Mouse (Mus musculus) embryonic facial prominence, embryonic 14.5 days (tissue): ENCODE data around the gene Wapl. TPM values are rescaled to one million over a fixed set of nuclear protein-coding genes. Genes with fewer than 3 reads are reported as not detected.

Experiments
- ATAC-seq: fragments of 200-750 bp; cut with Nextera tagmentation; 2 replicates; pipeline ENCODE4 v1.8.0; 2017; ENCODE audit warnings: low read depth, moderate number of reproducible peaks, moderate TSS enrichment
- DNase-seq: peaks from one replicate; pipeline ENCODE4 v3.0.0-alpha.2; 2015; ENCODE audit warnings: low spot score
- H3K27ac ChIP-seq: fragments of 300-500 bp; sonication (generic); replicated peaks from 2 replicates; pipeline ENCODE4 v1.5.1; 2014; ENCODE audit warnings: low read depth, mild to moderate bottlenecking, low read length, moderate library complexity
- H3K27me3 ChIP-seq: fragments of 300-500 bp; sonication (generic); replicated peaks from 2 replicates; pipeline ENCODE4 v1.6.1; 2014; ENCODE audit warnings: low read length; ENCODE audit not compliant: control insufficient read depth, insufficient read depth
- H3K36me3 ChIP-seq: fragments of 300-500 bp; sonication (generic); 2 replicates; pipeline ENCODE4 v1.6.1; 2014; ENCODE audit warnings: low read length, mixed read lengths; ENCODE audit not compliant: control insufficient read depth, insufficient read depth
- H3K4me1 ChIP-seq: fragments of 300-500 bp; sonication (generic); 2 replicates; pipeline ENCODE4 v1.6.1; 2014; ENCODE audit warnings: antibody characterized with exemption, low read length; ENCODE audit not compliant: control insufficient read depth, insufficient read depth
- H3K4me2 ChIP-seq: fragments of 300-500 bp; sonication (generic); 2 replicates; pipeline ENCODE4 v1.6.1; 2014; ENCODE audit warnings: low read depth, mild to moderate bottlenecking, low read length, moderate library complexity, mixed read lengths
- H3K4me3 ChIP-seq: fragments of 300-500 bp; sonication (generic); 2 replicates; pipeline ENCODE4 v1.5.1; 2014; ENCODE audit warnings: low read depth, mild to moderate bottlenecking, low read length
- H3K9ac ChIP-seq: fragments of 300-500 bp; sonication (generic); 2 replicates; pipeline ENCODE4 v1.6.1; 2014; ENCODE audit warnings: low read depth, mild to moderate bottlenecking, low read length, moderate library complexity, mixed read lengths
- H3K9me3 ChIP-seq: fragments of 300-500 bp; sonication (generic); 2 replicates; pipeline ENCODE4 v1.6.1; 2016; ENCODE audit warnings: low read length; ENCODE audit not compliant: control insufficient read depth
- WGBS: fragments of 180-500 bp; shearing (Covaris S2); extraction: QIAGEN DNeasy Blood & Tissue Kit; methylation state at CpG from one replicate; pipeline ENCODE4 v1.1.7; 2014; 5-methylcytosine and 5-hydroxymethylcytosine counted together
- polyA plus RNA-seq: library from polyadenylated mRNA; unstranded; fragments of >200 nt; fragmentation: Nextera tagmentation; extraction: Ambion mirVana; gene quantifications from 2 replicates; pipeline ENCODE4 v1.2.1, GENCODE M21; 2014

Wapl gene
- polyA plus RNA-seq, 1 experiment from 2014 or later = 26.9 TPM

DNA sequence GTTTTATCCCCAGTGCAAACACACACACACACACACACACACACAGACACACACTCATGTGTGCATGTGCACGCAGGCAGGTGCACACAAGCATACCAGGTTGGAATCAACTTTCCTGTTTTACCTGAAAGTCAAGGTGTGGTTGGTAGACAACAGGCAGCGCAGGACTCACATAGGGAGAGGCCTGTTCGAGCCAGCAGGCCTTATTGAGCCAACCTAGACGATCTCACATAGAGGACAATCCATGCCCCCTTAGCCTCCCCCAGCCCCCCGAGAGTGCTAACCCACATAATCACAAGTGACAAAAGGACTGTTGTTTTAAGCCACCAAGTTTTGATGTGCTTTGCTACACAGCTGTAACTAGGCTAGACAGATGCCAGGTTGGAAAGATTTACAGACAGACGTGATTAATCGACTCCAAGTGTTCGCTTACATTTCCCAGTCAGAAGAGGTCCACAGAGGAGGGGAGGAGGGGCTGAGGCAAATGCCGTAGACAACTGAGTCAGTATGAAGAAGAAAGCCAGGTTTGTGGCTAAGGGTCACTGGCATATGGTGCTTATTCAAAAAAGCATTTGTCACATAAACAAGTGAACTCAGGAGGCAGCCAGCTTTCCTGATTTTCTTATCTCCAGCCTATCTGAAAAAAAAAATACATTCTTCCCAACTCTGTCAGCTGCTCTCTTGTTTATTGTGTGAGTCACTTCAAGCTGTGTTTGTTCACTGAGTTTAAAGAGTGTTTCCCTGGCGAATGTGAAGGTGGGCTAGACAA is 90.2 kb downstream of the Wapl start:
- H3K9ac ChIP-seq = no peak overlapping the region
- no peaks in the 10 kb centered on the region for H3K36me3 ChIP-seq
- peak overlapping the region; percentile 58; the same call in 1 of the 2 replicates for H3K27ac ChIP-seq
- 0 out of 2 replicates have a peak overlapping the region, but pooled peaks have one; percentile 10 for H3K4me2 ChIP-seq
- H3K4me3 ChIP-seq = no peak overlapping the region
- no peaks in the 10 kb centered on the region for H3K4me1 ChIP-seq
- no peaks in the 10 kb centered on the region for H3K9me3 ChIP-seq
- H3K27me3 ChIP-seq = no peaks in the 10 kb centered on the region
- peak; percentile 70 for DNase-seq
- WGBS = 32% methylated on average over 10 of the region's 10 CpGs
- ATAC-seq = peak; percentile 20

DNA sequence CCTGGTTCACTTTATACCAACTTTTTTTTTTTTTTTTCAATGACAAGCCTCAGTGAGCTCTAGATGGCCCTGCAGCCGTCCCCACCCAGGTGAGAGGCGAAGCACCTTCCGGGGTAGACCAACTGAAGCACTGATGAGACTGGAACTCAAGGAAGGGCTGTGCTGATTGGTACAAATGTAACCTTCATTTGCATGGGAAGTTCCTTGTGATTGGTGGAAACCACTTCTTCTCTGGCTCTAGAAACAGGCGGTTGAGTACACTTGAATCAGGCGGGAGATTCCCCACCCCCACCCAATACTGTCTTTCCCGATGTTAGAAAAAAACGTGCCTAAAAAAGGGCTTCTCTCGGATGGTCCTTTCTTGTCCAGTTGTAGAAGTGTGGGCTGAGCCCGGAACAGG is 91.2 kb downstream of the Wapl start:
- WGBS = 80% methylated on average over 9 of the region's 9 CpGs
- no peak for DNase-seq
- H3K4me3 ChIP-seq = no peak overlapping the region
- H3K27ac ChIP-seq = no peak overlapping the region
- H3K36me3 ChIP-seq = no peaks in the 10 kb centered on the region
- H3K4me2 ChIP-seq = no peak overlapping the region
- no peak for ATAC-seq
- no peak overlapping the region for H3K9ac ChIP-seq
- H3K27me3 ChIP-seq = no peaks in the 10 kb centered on the region
- H3K9me3 ChIP-seq = no peaks in the 10 kb centered on the region
- no peaks in the 10 kb centered on the region for H3K4me1 ChIP-seq

DNA sequence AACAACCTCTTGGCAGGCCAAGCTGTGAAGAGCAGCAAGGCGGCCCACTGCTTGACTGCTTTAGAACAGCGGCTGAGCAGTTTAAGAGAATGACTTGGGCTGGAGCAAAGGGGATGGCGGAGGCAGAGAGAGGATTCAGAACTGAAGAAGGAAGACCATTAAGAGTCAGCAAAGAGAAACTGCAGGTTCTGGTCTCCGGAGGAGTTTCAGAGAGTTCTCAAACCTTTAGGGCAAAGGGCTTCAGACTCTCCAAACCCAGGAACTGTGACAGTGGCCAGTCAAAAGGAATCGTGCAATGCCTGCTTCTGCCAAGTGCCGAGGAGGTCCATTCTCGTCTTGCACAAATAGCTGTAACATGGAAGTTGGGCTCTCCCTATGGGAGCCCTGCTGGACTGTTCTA is 91.7 kb downstream of the Wapl start:
- 89% methylated on average over 7 of the region's 7 CpGs for whole genome bisulfite sequencing
- H3K4me1 ChIP-seq = no peaks in the 10 kb centered on the region
- ATAC-seq = no peak
- H3K4me2 ChIP-seq = no peak overlapping the region
- H3K9ac ChIP-seq = no peak overlapping the region
- no peaks in the 10 kb centered on the region for H3K9me3 ChIP-seq
- H3K27me3 ChIP-seq = 0 out of 2 replicates have a peak, but pooled peaks cover under 1% of the 10 kb centered on the region
- no peak overlapping the region for H3K27ac ChIP-seq
- DNase-seq = no peak
- no peaks in the 10 kb centered on the region for H3K36me3 ChIP-seq
- H3K4me3 ChIP-seq = no peak overlapping the region

DNA sequence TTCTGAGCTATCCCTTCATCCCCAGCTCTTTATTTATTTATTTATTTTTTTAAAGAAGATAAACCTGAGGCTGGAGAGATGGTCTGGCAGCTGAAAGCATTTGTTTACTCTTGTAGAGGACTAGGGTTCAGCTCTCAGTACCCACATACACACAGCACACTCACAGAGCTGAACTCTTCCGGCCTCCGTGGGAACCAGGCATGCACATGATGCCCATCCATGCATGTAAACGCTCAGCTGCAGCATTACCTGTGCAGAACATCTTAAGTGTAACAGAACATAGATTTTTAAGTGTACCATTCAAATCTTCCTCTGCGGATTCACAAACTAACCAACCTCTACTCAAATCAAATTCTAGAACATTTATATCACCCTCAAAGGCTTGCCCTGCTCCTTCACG is 92.5 kb downstream of the Wapl start:
- Histone ChIP-seq H3K27me3 (0 out of 2 replicates have a peak, but pooled peaks cover 4% of the 10 kb centered on the region), H3K9me3 (no peaks in the 10 kb centered on the region), H3K4me2 (no peak overlapping the region), H3K9ac (no peak overlapping the region), H3K4me3 (no peak overlapping the region), H3K36me3 (no peaks in the 10 kb centered on the region), H3K27ac (no peak overlapping the region), H3K4me1 (no peaks in the 10 kb centered on the region)
- DNase-seq = no peak
- WGBS = 93% methylated on average over 5 of the region's 5 CpGs
- no peak for ATAC-seq

DNA sequence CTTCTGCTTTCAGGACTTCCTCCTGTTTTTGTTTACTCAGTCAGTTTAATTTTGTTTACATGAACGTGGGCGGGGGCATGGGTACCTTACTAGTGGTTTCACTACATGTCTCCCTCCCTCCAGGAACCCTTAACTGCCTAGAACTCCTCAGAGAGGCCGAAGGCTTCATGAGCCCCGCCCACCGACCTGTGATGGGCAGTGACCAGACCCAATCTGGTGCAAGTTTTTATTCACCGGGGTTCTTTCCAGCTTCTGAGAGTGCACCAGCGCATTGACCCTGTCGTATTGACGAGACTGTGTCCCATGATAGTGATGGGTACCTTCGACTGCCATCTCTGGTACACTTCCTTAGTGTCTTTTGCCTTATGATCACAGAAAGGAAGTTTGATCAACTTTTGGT is 94.6 kb downstream of the Wapl start:
- WGBS = under 1% methylated on average over 10 of the region's 10 CpGs
- peak; percentile 44 for ATAC-seq

DNA sequence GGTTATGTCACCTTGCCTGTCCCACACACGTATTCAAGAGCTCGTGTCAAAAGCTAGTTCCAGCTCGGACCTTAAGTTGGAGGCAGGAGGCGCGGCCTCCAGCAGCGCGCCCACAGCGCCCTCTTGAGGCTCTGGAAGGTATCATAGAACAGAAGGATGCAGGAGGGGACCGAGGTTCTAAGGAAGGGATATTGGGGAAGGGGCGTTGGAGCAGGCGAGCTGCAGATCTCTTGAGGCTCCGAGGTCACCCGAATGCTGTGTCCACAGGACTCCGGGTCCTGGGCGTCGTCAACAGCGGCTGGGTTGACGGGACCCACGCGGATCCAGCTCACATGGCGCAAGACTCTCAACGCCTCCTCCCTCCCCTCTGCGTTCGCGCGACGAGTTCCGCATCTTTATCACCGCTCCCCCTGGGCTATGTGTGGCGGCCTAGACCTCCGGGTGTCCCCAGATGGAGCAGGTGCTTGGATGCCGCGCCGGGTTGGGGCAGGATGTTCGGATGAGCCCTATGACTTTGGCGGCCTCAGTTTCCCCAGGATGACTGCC is 95.4 kb downstream of the Wapl start:
- Histone ChIP-seq H3K36me3 (no peaks in the 10 kb centered on the region), H3K27ac (no peak overlapping the region), H3K9me3 (no peaks in the 10 kb centered on the region), H3K4me3 (peak overlapping the region; percentile 46), H3K27me3 (0 out of 2 replicates have a peak, but pooled peaks cover 4% of the 10 kb centered on the region), H3K4me1 (no peaks in the 10 kb centered on the region), H3K4me2 (peak overlapping the region; percentile 68), H3K9ac (peak overlapping the region; percentile 45)
- peak; percentile 80 for DNase-seq
- WGBS = 1% methylated on average over 15 of the region's 36 CpGs
- peak; percentile 44; the same call in 1 of the 2 replicates for ATAC-seq

More for the DNA sequence above, 94.6 kb downstream of the Wapl start:
- no peak overlapping the region for H3K27ac ChIP-seq
- H3K4me2 ChIP-seq = peak overlapping the region; percentile 68
- H3K9ac ChIP-seq = 0 out of 2 replicates have a peak overlapping the region, but pooled peaks have one; percentile 19
- no peaks in the 10 kb centered on the region for H3K9me3 ChIP-seq
- H3K4me3 ChIP-seq = peak overlapping the region; percentile 46
- H3K4me1 ChIP-seq = no peaks in the 10 kb centered on the region
- no peaks in the 10 kb centered on the region for H3K36me3 ChIP-seq
- H3K27me3 ChIP-seq = 0 out of 2 replicates have a peak, but pooled peaks cover 4% of the 10 kb centered on the region
- peak; percentile 70 for DNase-seq

DNA sequence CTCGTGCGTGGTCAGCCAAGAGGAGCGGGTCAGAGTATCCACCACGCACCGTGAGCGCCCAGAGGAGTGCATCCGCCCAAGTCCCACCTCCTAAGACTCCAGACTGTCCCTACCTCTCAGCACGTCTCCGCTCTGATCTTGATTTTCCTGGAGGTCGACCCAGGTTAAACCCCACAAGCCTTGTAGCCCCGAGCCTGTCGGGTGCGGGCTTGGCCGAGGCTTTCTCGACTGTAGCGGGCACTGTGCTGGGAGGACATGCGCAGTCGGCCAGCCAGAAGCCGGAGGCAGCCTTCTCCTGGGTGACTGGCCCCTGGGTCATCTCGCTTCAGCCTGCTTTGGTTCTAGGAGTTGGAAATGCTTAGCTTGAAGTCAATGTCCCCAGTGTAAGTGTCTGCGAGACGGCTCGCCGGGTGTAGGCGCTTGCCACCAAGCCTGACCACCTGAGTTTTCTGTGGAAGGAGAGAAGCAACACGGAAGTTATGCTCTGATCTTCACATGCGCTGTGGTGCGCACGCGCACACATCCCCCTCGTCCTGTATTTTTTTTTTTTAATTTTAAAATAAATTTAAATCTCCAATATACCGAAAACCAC is 95.9 kb downstream of the Wapl start:
- no peaks in the 10 kb centered on the region for H3K36me3 ChIP-seq
- peak overlapping the region; percentile 46 for H3K4me3 ChIP-seq
- peak overlapping the region; percentile 45 for H3K9ac ChIP-seq
- DNase-seq = no peak
- peak overlapping the region; percentile 68 for H3K4me2 ChIP-seq
- ATAC-seq = 0 out of 2 replicates have a peak, but pooled peaks have one; percentile 35
- H3K4me1 ChIP-seq = no peaks in the 10 kb centered on the region
- 18% methylated on average over 32 of the region's 32 CpGs for WGBS
- no peak overlapping the region for H3K27ac ChIP-seq
- no peaks in the 10 kb centered on the region for H3K9me3 ChIP-seq
- H3K27me3 ChIP-seq = 0 out of 2 replicates have a peak, but pooled peaks cover 4% of the 10 kb centered on the region

DNA sequence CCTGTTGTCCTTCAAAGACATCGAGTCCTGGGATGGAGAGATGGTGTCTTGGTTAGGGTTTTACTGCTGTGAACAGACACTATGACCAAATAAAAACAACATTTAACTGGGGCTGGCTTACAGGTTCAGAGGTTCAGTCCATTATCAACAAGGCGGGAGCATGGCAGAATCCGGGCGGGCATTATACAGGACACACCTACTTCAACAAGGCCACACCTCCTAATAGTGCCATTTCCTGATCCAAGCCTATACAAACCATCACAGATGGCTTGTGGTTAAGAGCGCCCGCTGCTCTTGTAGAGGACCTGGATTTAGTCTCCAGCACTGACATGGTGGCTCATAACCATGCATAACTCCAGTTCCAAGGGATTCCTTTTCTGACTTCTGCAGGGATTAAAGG is 96.7 kb downstream of the Wapl start:
- Histone ChIP-seq H3K9ac (no peak overlapping the region), H3K27ac (no peak overlapping the region), H3K4me1 (no peaks in the 10 kb centered on the region), H3K27me3 (0 out of 2 replicates have a peak, but pooled peaks cover 4% of the 10 kb centered on the region), H3K4me3 (no peak overlapping the region), H3K9me3 (no peaks in the 10 kb centered on the region), H3K4me2 (no peak overlapping the region), H3K36me3 (no peaks in the 10 kb centered on the region)
- WGBS = 83% methylated on average over 6 of the region's 6 CpGs
- DNase-seq (no peak), ATAC-seq (no peak)
